Mouse (Mus musculus): Measurements from ENCODE around the gene Elovl5.

Elovl5 gene

GRCm38 (mm10) chr9:77917074-77917621 lies at the start of gene Elovl5:
Elovl5 (plus strand) TSS chr9:77917364.
- peak; percentile 91 to 96 for DNase-seq (ENCODE audit: low spot score in 2 of 2)

DNA sequence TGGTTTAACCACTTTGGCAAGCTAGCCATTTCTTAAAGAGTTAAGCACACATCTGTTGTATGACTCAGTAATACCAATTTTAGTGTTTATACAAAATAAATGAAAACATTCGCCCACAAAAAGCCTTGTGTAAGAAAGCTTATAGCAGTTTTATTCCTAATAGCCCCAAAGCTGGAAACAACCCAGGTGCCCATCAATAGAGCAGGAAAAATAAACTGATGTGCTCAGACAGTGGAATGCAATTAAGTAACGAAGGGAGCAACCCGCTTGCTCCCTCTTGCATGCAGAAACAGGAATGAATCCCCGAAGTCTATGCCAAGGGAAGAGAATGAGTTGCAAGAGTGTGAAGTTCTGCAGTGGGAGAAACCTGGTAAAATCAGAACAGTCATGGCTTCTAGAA lies 25.7 kb upstream of the Elovl5 start:
- DNase-seq (ENCODE audit: low spot score in 2 of 2) = no peak

DNA sequence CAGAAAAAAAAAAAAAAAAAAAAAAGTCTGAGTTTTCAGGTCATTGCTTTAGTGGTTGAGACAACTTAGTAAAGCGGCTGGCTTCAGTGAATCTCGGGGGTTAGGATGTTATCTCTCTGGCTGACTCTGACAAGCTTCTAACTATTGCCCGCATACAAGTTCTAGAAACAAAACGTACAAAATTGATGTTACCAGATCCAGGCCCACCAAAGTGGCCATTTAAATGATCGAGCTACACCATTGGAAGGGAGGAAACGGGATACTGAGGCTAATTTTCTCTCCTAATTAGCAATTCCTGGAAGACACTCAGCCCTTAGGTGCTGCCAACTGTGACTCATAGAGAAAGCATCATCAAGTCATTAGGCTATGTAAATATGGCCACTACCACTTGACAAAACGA lies 18.6 kb upstream of the Elovl5 start:
- DNase-seq (ENCODE audit: low spot score in 2 of 2) = no peak

- no peak for DNase-seq (ENCODE audit: low spot score in 2 of 2)
Observed at GRCm38 (mm10) chr9:77904133-77904532, 13.0 kb upstream of the Elovl5 start.

DNA sequence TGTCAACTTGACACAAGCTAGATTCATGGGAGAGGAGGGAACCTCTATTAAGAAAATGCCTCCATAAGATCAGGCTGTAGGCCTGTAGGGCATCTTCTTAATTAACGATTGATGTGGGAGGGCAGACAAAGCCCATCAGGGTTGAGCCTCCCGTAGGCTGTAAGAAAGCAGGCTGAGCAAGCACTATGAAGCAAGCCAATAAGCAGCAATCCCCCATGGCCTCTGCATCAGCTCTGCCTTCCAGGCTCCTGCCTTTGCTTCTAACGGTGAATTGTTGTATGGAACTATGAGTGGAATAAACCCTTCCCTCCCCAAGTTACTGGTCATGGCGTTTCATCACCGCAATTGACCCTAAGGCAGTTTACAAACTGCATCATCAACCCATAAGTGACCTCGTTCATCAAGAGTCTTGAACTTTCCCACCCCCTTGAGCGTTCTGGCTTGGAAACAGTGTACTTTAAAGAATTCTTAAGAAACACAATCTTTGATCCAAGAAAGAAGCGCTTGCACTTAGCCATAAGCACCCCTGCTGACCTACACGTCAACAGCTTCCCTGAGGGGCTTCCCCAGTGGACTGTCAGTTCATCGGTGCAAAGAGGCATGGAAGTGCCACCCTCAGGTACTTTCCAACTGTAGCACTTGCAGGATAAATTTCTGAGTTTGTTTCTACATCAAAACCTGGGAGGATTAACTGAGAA lies 7.4 kb upstream of the Elovl5 start:
- no peak for DNase-seq (ENCODE audit: low spot score in 2 of 2)

- DNase-seq (ENCODE audit: low spot score in 2 of 2) = peak; percentile 91 to 94
Observed at GRCm38 (mm10) chr9:77910270-77911240, 6.6 kb upstream of the Elovl5 start.

GRCm38 (mm10) chr9:77911508-77912229 lies 5.5 kb upstream of the Elovl5 start:
- no peak for DNase-seq (ENCODE audit: low spot score in 2 of 2)

DNA sequence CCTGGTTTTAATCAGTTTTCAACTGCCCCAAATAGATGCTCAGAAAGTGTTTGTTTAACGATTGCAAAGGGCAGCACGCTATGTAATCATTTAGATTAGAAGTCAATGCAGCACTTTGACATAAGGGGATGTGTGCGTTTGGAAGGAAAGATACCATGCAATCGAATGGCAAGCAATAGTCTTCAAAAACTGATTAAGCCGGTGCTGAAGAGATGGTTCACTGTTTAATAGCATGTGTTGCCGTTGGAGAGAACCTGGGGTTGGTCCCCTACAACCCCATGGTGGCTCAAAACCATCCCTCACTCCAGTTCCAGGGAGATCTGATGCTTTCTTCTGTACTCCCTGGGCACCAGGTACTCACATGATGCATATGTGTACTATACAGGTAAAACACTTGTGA lies 4.9 kb upstream of the Elovl5 start:
- DNase-seq (ENCODE audit: low spot score in 2 of 2) = no peak

- DNase-seq (ENCODE audit: low spot score in 2 of 2) = no peak
Observed at GRCm38 (mm10) chr9:77914616-77915015, 2.5 kb upstream of the Elovl5 start.

GRCm38 (mm10) chr9:77915791-77916190 lies 1.4 kb upstream of the Elovl5 start:
- no peak for DNase-seq (ENCODE audit: low spot score in 2 of 2)

- DNase-seq (ENCODE audit: low spot score in 2 of 2) = no peak
Observed at GRCm38 (mm10) chr9:77917622-77918131, 513 bp downstream of the Elovl5 start.

- no peak for DNase-seq (ENCODE audit: low spot score in 2 of 2)
Observed at GRCm38 (mm10) chr9:77918211-77918610, 1.0 kb downstream of the Elovl5 start.

DNA sequence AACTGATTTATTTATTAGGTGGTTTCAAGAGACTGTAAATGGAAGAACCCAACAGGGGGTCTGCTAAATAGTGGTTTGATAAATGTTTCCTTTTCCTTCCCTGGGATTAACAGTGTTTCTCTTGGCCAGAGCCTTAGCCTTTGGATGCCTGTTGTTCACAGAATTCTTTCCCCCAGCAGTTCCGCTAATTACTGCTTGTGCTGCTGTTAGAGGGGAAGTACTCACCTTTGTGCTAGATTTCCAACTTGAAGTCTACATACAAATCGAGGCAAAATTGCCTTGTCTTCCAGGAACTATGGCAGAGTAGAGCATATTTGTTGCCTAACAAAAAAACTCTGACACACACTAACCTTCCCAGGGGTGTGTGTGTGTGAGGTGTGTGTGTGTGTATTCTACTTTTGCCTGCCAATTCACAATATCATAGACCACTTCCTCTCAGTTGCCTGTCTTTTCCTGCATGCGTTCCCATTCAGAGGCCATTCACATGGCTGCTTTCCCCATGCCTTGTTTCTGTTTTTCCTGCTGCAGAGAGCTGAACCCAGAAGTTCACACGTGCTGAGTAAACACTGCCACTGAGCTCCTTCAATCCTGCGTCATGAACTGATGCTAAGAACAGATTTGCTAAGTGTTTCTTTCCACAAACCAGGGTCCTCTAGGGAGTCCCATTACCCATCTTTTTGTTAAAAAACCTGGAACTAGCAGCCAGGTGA lies 2.0 kb downstream of the Elovl5 start:
- no peak for DNase-seq (ENCODE audit: low spot score in 2 of 2)

- DNase-seq (ENCODE audit: low spot score in 2 of 2) = no peak
Observed at GRCm38 (mm10) chr9:77920481-77920880, 3.3 kb downstream of the Elovl5 start.

- no peak for DNase-seq (ENCODE audit: low spot score in 2 of 2)
Observed at GRCm38 (mm10) chr9:77921366-77922260, 4.4 kb downstream of the Elovl5 start.

DNA sequence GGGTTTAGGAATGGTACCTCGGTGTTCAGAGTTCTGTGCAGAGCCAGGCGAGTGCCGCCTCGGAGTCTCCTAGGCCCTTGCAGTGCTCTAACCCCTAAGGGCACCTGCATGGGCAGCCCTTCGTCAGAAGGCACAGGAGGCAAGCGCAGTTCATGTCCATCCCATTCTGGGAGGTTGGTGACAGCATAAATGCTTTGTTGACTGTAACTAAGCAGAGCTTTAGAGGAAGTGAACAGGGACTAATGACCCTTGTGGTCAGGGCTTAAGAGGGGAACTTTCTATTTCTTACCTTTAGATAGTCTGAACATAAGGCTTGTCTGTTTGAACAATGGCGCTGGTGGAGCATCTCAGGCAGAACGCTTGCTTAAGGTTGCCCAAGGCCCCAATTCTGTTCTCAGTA lies 6.6 kb downstream of the Elovl5 start:
- no peak for DNase-seq (ENCODE audit: low spot score in 2 of 2)

GRCm38 (mm10) chr9:77924199-77924598 lies 7.0 kb downstream of the Elovl5 start:
- no peak for DNase-seq (ENCODE audit: low spot score in 2 of 2)

GRCm38 (mm10) chr9:77926151-77926550 lies 9.0 kb downstream of the Elovl5 start:
- DNase-seq (ENCODE audit: low spot score in 2 of 2) = no peak

DNA sequence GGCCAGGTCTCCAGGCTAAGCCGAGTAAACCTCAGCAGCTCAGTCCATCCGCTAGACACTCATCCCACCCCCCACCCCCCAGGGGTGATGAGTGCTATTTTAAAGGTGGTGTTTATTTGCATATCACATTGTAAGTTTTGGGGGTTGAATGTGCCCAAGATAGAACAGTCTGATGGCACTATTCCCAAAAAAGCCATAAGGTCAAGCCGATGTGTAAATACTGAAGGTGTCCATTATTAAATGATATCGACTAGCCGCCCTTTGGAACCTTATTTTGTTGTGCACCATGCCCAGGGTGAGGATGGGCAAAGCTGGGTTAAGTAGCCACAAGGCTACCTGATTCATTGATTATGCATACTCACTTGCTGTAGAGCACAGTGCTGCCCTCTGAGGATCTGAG lies 9.7 kb downstream of the Elovl5 start:
- no peak for DNase-seq (ENCODE audit: low spot score in 2 of 2)

GRCm38 (mm10) chr9:77927431-77927830 lies 10.3 kb downstream of the Elovl5 start:
- no peak for DNase-seq (ENCODE audit: low spot score in 2 of 2)
